Mouse (Mus musculus) cerebellum, postnatal 4 days (tissue): ENCODE results near the gene Jak3.
"Not testable (repeated sequence)": the region's sequence is repeated elsewhere in the genome, so short reads cannot be mapped to it uniquely, and the experiment has no call there.

Experiments
- DNase-seq, 2 experiments: peaks; one replicate each; pipeline ENCODE4 v3.0.0; 2022; ENCODE audit warnings: low spot score in 2 of 2, mixed read lengths in 1 of 2

Gene Jak3

DNA sequence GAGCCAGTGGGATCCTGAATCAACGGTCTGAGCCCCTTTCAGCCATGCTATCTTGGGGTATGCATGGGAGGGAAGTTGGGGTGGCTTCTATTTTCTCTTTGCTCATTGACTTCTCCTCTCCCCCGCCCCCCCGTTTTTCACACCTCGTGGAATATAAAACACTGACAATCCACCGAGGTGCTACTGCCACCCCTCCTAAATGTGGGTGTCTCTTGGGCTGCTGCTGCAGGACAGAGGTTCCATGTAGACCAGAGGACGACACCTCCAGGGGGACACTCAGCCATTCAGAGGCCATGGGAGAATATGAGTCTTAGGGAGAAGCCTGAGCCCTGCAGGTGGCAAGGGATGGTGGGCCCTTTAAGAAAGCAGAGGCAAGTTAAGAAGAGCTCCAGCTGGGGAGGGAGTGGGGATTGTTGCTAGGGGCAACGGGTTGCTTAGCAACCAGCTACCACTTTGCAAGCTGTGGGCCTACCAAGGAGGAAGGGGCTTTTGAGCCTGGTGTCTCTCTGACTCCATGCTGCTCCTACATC is 43.9 kb downstream of the Jak3 start:
- peak in 1 of 2 experiments; percentile 66 for DNase-seq

DNA sequence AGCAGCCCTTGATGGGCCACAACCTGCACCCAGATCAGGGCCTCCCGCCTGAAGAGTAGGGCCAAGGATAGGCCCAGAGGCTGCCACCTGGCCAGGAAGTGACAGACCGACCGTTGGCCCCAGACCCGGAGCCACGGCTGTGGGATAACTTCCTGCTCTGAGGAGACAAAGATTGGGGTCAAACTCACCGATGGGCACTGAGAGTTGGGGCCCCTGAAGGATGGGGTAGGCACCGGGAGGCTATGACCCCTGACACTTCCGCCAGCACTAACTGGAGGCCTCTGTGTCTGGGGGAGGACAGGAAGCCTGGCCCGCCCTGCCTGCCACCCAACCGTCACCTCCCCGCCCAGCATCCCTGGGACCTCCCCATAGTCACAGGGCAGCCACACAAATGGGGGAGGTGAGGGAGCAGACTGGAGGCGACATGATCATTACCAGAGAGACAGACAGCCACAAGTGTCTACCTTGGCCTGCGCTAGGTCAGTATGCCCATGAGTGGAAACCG is 47.0 kb downstream of the Jak3 start:
- DNase-seq: no peak

DNA sequence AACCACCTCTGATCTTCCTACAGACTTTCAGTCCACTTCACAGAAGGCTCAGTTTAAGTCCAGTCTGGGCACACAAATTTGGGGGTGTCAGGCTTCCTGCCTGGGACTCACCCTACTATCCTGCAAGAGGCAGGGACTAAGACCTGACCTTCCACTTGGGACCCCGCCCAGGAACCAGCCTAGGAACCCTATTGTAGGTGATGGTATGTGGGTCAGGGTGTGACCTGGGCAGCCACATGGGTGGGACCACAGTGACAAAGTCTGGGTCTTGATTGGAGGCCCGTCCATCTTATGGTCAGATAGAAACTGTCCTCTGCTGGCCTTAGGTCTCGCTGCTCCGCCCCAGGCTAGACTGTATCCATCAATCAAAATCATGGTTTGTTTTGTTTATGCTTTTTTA is 48.3 kb downstream of the Jak3 start:
- no peak for DNase-seq

DNA sequence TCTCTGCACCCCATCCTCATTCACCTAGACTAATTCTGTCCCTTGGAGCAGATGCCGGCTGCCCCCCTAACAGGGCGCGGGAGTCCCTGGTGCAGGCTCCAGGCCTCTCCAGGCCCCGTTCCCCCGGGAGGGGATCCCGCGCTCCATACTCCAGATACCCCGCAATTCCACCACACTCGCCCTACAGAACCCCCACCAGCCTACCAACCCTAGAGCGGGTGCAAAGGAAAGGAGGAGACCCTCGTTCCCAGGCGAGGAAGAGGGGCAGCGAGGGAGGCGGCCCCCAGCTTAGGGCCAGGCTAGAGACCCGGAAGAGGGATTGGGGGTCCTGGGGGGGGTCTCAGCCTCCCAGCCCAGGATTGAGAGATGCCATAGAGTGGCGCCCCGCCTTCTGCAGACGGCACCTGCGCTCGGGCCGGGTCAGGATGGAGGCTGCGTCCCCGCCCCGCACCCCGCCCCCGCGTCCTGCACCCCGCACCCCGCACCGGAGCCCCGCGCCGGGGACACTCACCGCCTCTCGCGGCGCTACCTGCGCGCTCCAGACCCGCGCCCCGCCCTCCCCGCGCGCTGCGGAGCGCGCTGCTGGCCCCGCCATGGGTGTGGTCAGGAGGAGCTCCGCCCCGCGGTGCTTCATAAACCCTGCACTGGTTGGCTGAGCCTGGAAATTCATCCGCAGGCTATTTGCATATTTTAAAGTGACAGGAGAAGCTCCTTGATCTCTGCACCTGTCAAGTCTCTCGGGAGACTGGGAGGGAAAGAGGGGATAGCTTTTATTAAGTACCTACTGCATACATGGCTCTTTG is 49.2 kb downstream of the Jak3 start, which contains the start of gene Fcho1:
Gene Fcho1 (minus strand): TSS at position 595 of the 803 bp plus-strand sequence.
- DNase-seq: peak; percentile 63 to 81

DNA sequence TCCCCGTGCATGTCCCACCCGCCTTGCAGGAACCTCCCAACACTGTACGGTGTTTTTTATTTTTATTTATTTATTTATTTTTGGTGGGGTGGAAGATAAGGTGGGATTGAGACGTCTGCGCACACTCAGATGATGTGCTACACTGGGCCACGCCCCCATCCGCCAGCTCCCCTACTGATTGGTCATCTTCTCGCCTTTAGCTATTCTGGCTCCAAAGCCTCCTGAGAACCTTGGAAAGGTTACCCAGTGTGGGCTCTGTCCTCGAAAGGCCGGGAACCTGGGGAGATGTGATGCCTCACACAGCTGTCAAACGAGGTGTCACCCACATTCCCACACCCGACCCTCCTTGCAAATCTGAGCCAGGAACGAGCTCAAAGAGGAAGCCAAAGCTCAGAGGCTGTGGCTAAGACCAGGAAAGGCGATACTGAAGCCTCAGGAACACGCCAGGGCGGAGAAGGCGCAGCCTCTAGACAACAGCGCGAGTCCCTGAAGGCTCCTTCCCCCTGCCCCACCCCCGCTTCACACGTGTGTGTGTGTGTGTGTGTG is 52.2 kb downstream of the Jak3 start:
- peak in 1 of 2 experiments; percentile 36 for DNase-seq

DNA sequence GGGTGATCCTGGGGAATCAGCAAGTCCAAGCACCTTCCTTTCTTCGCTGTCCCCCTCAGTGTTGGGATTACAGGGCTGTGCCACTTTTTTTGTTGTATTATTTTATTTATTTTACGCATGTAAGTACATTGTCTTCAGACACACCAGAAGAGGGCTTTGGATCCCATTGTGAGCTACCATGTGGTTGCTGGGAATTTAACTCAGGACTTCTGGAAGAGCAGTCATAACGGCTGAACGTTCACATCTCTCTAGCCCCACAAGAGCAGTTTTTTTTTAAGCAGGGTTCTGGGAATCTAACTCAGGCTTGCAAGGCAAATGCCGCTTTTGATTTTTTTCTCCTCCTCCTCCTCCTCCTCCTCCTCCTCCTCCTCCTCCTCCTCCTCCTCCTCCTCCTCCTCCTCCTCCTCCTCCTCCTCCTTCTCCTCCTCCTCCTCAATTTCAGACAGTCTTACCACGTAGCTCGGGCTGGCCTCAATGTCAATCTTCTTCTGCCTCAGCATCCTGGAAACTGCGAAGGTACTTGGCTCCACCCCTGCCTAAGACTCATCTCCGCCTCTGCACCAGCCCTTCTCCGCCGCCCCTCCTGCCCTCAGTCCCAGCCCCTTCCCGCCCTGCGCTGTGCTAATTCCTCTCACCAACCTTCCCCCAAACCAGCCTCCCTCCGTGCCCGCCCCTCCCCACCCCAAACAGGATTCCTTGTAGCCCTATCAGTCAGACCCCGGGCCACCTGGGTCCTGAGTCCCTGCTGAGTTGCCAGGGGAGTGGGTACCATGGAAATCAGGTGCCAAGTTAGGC is 52.9 kb downstream of the Jak3 start:
- DNase-seq: no peak

DNA sequence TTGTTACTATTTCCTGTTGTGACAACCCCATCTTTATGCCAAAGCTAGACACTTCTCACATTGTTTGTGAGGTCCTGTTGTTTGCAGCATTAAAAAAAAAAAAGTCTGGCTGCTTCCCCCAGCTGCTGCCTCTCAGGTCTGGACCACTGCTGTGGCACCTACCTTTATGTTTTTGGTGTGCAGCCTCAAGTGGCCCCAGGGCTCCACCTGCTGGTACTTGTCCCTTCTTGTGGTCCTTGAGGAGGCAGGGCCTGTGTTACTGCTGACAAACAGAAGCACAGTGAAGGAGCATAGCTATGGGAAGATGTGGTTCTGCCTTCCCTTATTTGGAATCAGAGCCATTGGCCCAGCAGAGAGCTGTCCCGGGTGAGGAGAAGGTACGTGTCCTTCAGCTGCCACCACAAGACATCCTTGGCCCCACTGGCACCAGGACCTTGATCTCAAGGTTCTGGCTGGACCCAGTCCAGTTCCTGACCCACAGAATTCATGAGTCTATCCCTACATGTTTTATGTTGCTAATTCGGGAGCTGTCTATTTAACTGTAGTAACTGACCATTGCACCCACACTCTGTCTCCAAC is 55.6 kb downstream of the Jak3 start:
- DNase-seq: peak in 1 of 2 experiments; percentile 37

- DNase-seq: not testable (repeated sequence)
Measured at GRCm38 (mm10) chr8:71738316-71738715, 62.2 kb downstream of the Jak3 start.
